Mouse (Mus musculus) Patski (cell line): ENCODE results near the gene Azgp1. TPM values are rescaled to one million over a fixed set of nuclear protein-coding genes. Genes with fewer than 3 reads are reported as not detected.

Experiments
- polyA plus RNA-seq: library from polyadenylated mRNA; unstranded; gene quantifications from one replicate; pipeline ENCODE4 v1.2.3, GENCODE M21; 2021

Gene Azgp1
- polyA plus RNA-seq, 1 experiment from 2014 or later: not detected

Other genes with a start within 250 kb of the Azgp1 start
- gene Nyap1, start 239.9 kb upstream of the Azgp1 start, polyA plus RNA-seq: 13.4 TPM
- gene Tsc22d4, start 235.8 kb upstream of the Azgp1 start, polyA plus RNA-seq: 154 TPM
- 36.7 TPM for gene Ppp1r35, start 202.7 kb upstream of the Azgp1 start, polyA plus RNA-seq
- gene Mepce, start 193.9 kb upstream of the Azgp1 start, polyA plus RNA-seq: 64.6 TPM
- gene Zcwpw1, start 193.7 kb upstream of the Azgp1 start, polyA plus RNA-seq: 22.2 TPM
- gene Pilra, start 145.2 kb upstream of the Azgp1 start, polyA plus RNA-seq: 0.05 TPM
- not detected for gene Pilrb1, start 123.4 kb upstream of the Azgp1 start, polyA plus RNA-seq
- gene Pilrb2, start 109.7 kb upstream of the Azgp1 start, polyA plus RNA-seq: not detected
- 1.3 TPM for gene Cyp3a13, start 59.9 kb upstream of the Azgp1 start, polyA plus RNA-seq
- not detected for gene Gjc3, start 18.4 kb upstream of the Azgp1 start, polyA plus RNA-seq
- not detected for gene Smok3a, start 39.7 kb downstream of the Azgp1 start, polyA plus RNA-seq
- not detected for gene Smok3b, start 39.9 kb downstream of the Azgp1 start, polyA plus RNA-seq
- gene Smok3c, start 71.7 kb downstream of the Azgp1 start, polyA plus RNA-seq: not detected
- 32.9 TPM for gene Zkscan1, start 103.6 kb downstream of the Azgp1 start, polyA plus RNA-seq
- gene Zscan21, start 135.4 kb downstream of the Azgp1 start, polyA plus RNA-seq: 60.4 TPM
- 11.5 TPM for gene Zfp113, start 174.2 kb downstream of the Azgp1 start, polyA plus RNA-seq
- gene Cops6, start 179.6 kb downstream of the Azgp1 start, polyA plus RNA-seq: 274 TPM
- gene Ap4m1, start 190.5 kb downstream of the Azgp1 start, polyA plus RNA-seq: 39.7 TPM
- gene Mcm7, start 190.9 kb downstream of the Azgp1 start, polyA plus RNA-seq: 104 TPM
- 60.2 TPM for gene Taf6, start 205.9 kb downstream of the Azgp1 start, polyA plus RNA-seq
- gene Cnpy4, start 206.0 kb downstream of the Azgp1 start, polyA plus RNA-seq: 68.3 TPM
- gene Mblac1, start 212.8 kb downstream of the Azgp1 start, polyA plus RNA-seq: 11.4 TPM
- gene Nxpe5, start 244.4 kb downstream of the Azgp1 start, polyA plus RNA-seq: 2.2 TPM